Mouse (Mus musculus) NIH3T3 (cell line): ENCODE measurements around the gene Gtf3c1.
A peak's percentile ranks its signal among the peaks of the same experiment; 100 is the strongest.
"Not testable (repeated sequence)": the region's sequence is repeated elsewhere in the genome, so short reads cannot be mapped to it uniquely, and the experiment has no call there.

ENCODE experiments used
- DNase-seq: peaks from one replicate; pipeline ENCODE4 v3.0.0-alpha.2; 2012; ENCODE audit warnings: low read depth

The Gtf3c1 gene

GRCm38 (mm10) chr7:125707593-125708022 lies at the start of gene Gtf3c1, which contains the start of gene D430042O09Rik:
Gtf3c1 (minus strand) TSS chr7:125707780.
D430042O09Rik (plus strand) TSS chr7:125707888.
- DNase-seq: peak; percentile 99

GRCm38 (mm10) chr7:125756806-125757205 lies 49.2 kb upstream of the Gtf3c1 start:
- no peak for DNase-seq

GRCm38 (mm10) chr7:125753326-125753715 lies 45.7 kb upstream of the Gtf3c1 start:
- DNase-seq: no peak

- DNase-seq: no peak
Observed at GRCm38 (mm10) chr7:125752699-125753325, 45.2 kb upstream of the Gtf3c1 start.

DNA sequence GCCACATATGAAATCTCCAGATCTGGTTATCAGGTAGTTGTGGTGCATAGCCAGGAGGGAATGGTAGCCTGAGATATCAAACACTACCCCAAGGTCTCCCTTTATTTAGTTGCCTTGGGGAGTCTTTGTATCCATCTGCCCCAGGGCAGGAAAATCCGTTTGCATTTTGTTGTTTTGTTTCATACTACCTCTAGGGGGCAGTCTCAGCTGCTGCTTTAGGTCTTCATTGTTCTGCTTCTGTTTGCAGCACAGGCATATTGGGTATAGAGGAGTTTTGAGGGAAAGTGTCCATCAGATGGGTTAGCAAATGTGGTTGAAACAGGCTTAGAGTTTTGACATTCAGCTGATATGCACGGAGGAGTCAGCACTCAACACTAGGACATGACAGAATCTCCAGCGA lies 40.6 kb upstream of the Gtf3c1 start:
- DNase-seq: peak; percentile 65

DNA sequence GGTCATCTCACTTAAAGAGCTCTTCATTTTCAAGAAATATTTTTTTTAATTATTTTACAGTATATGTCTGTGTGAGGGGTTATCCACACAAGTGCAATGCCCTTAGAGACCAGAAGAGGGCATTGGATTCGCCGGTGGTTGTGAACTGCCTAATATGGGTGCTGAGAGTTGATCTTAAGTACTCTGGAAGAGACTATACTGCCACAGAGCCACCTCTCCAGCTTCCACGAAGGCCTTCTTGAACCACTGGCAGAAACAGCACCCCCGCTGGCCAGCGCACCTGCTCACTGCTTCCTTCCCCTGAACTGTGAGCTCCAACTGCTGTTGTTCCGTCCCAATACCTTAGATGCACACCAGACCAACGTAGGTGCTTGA lies 39.7 kb upstream of the Gtf3c1 start:
- peak; percentile 31 for DNase-seq

GRCm38 (mm10) chr7:125746621-125747315 lies 39.2 kb upstream of the Gtf3c1 start:
- DNase-seq: no peak

DNA sequence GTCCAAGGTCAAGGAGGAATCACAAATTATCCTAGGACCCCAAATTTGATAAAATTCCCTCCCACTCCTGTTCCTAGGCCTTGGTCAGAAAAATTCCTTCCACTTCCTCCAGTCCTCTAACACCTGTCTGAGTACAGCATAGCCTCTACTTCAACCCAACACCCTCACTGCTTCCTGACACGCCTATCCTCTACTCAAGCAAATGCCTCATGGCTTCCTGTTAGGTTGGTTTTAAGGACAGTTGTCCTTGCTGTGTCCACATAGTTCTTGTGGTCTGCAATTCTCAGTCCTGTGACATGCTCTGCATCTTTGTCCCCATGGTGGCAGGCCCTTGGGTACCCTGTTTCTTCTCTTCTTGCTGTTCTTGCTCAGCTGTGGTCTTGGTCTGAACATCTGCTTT lies 37.2 kb upstream of the Gtf3c1 start:
- DNase-seq: no peak

- no peak for DNase-seq
Observed at GRCm38 (mm10) chr7:125741271-125741703, 33.7 kb upstream of the Gtf3c1 start.

DNA sequence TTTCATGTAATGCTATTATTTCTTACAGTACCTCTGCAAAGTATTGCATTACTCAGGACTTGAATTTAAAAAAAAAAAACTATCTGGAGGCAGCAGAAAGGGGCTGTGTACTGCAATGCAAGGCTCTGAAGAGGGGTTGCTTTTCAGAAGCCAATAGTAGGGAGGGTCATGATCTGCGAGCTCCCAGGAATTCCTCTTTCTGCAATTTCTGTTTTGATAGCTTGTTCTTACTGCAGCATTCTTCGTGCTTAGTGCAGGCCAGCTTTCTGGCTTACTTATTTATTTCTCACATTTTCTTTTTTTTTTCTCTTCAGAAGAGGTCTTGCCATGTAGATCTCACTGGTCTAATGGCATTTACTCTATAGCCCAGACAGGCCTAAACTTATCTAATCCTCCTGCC lies 32.9 kb upstream of the Gtf3c1 start:
- no peak for DNase-seq

GRCm38 (mm10) chr7:125736366-125737015 lies 28.9 kb upstream of the Gtf3c1 start:
- no peak for DNase-seq

DNA sequence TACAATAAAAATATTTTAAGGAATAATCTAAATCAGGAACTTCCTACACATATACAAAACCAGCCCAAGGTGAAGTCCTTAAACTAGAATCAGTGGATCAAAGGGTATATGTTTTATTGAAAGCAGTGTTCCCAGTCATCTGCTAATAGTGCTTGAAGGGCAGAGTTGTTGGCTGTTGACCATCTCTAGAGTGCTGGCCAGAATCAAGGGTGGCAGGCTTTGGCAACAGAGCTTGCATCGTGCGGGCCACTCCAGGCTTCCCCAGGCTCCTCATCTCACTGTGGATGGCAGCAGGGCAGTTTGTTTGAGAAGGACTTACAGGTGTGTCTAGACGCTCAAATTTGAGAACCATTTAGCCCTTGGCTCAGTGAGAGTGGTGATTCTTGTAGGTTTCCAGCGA lies 26.2 kb upstream of the Gtf3c1 start:
- no peak for DNase-seq

- DNase-seq: no peak
Observed at GRCm38 (mm10) chr7:125731679-125732078, 24.1 kb upstream of the Gtf3c1 start.

DNA sequence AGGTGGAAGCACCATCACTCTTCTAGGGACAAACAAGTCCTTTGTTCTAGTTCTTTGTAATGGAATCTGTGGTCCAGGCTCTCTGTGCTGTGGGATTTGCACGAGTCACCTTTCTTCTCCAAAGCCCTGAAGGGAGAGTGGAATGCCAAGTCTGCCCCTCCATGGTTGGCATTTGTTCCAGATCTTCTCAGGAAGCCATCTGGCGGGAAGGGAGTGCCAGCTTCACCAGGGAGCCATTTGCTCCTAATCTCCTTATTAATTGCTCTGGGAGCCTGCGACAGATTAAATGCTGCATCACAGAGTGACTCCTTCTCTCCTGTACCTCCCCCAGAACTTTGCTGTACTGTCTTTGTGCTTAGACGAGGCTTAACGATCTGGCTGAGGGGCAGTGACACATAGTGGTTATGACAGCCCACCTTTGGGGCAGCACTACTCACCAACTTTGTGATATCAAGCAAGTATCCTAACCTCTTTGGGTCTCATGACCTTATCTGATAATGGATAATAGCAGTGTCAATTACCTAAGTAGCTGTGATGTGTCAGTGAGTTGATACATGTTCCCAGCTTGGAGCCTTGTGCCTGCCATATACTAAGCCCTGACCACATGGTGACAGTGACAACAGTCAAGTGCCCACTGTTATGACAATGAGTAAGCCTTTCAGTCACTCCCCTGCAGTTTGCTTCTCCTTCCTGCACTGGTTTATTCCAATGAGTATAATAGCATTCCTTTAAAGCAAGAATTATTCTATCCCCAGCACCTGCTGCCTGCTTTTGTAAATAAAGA lies 15.8 kb upstream of the Gtf3c1 start:
- peak; percentile 15 for DNase-seq

DNA sequence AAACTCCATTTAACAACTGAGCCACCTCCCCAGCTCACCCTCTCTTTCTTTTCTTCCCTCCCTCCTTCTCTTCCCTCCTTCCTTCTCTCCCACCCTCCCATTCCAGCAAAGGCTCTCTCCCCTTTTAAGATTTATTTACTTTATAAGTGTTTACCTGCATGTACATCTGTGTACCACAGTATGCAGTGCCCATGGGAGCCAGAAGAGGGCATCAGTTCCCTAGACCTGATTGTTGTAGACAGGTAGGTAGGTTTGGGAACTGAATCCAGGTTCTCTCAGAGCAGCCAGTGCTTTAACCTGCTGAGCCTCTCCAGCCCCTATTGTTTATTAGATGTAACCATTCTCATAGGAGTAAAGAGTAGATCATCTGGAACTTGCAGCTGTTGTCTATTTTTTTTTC lies 14.5 kb upstream of the Gtf3c1 start:
- DNase-seq: no peak

GRCm38 (mm10) chr7:125721033-125721432 lies 13.5 kb upstream of the Gtf3c1 start:
- DNase-seq: no peak

DNA sequence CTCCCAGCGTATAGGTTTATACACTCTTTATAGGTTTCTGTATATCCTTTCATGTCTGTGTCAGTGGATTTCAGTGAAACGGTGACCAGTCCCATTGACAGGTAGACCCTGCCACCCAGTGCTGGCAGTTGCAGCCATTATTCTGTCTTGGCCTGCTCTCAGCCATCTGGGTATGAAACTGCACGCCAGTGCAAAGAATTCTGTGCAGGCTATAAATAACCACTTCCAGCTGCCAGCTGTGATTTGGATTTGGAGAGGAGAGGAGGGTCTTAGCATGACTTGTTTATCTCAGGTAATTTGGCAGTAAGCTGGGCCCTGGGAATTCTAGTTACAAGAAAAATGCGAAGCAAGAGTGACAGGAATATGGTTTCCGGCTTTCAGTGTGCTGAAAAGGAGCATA lies 12.8 kb upstream of the Gtf3c1 start:
- DNase-seq: no peak

GRCm38 (mm10) chr7:125717612-125718011 lies 10.0 kb upstream of the Gtf3c1 start:
- DNase-seq: peak; percentile 14

GRCm38 (mm10) chr7:125716724-125717123 lies 9.1 kb upstream of the Gtf3c1 start:
- DNase-seq: no peak

GRCm38 (mm10) chr7:125714803-125715202 lies 7.2 kb upstream of the Gtf3c1 start:
- DNase-seq: no peak

DNA sequence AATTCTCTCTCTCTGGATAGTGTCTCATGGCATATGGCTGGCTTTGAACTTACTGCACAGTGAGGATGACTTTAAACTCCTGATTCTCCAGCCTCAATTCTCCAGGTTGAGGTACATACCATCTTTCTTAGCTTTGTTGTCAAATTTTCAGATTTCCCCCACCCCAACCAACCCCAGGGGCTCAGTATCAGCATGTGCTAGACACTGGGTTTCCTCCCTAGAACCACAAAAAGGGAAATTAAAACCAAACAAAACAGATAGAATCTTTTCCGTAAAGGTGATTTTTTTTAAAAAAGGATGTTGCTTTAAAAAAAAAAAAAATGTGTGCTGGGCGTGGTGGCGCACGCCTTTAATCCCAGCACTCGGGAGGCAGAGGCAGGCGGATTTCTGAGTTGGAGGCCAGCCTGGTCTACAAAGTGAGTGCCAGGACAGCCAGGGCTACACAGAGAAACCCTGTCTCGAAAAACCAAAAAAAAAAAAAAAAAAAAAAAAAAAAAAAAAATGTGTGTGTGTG lies 6.0 kb upstream of the Gtf3c1 start:
- not testable (repeated sequence) for DNase-seq

DNA sequence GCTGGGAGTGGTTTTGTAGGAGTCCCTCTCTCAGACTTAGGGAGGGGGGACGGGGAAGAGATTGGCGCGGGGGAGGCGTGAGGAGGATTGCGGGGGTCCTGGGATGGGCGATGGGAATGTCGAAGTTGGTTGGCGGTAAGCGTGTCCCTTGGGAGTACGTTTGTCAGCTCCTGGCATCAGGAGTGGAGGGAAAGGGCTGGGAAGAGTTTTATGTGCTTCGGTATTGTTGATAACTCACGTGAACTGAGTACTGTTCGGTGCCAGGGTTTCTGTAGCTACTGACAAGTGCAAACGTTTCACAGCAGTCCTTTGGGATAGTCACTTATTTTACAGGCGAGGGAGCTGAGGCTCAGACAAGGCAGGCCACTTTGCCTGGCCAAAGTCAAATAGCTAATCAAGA lies 520 bp upstream of the Gtf3c1 start:
- peak; percentile 27 for DNase-seq
